Mouse (Mus musculus) embryonic fibroblast, embryonic 13.5 days (primary cell): Measurements from ENCODE around the gene Smim24. TPM values are rescaled to one million over a fixed set of nuclear protein-coding genes. Genes with fewer than 3 reads are reported as not detected.
A peak's percentile ranks its signal among the peaks of the same experiment; 100 is the strongest.

Source experiments
- H3K27ac ChIP-seq: 2 replicates; pipeline ENCODE4 v1.5.1; 2012; ENCODE audit warnings: low read length, control low read depth, inconsistent platforms; ENCODE audit not compliant: insufficient read depth
- H3K4me1 ChIP-seq: 2 replicates; pipeline ENCODE4 v1.6.1; 2011; ENCODE audit warnings: low read length; ENCODE audit not compliant: control insufficient read depth, insufficient read depth
- H3K4me3 ChIP-seq: 2 replicates; pipeline ENCODE4 v1.5.1; 2011; ENCODE audit warnings: mild to moderate bottlenecking, control low read depth, low read length; ENCODE audit not compliant: insufficient read depth
- CTCF ChIP-seq: IDR thresholded peaks from 2 replicates; pipeline ENCODE4 v1.5.1; 2011; ENCODE audit warnings: mild to moderate bottlenecking, control low read depth, low read length, moderate library complexity, borderline replicate concordance; ENCODE audit not compliant: insufficient read depth
- POLR2A ChIP-seq: IDR thresholded peaks from 2 replicates; pipeline ENCODE4 v1.6.1; 2011; ENCODE audit warnings: low read depth, mild to moderate bottlenecking, control low read depth, low read length, moderate library complexity
- polyA plus RNA-seq: library from polyadenylated mRNA; stranded (reverse); fragments of >200 nt; gene quantifications from 2 replicates; pipeline ENCODE4 v1.2.4, GENCODE M21; 2011; ENCODE audit warnings: low read depth; ENCODE audit not compliant: missing spikeins, insufficient read length

Gene Smim24
- polyA plus RNA-seq, 1 experiment: 0.58 TPM

- Histone ChIP-seq H3K27ac (peak overlapping the region; percentile 45), H3K4me1 (peaks cover 36% of the 10 kb centered on the region), H3K4me3 (no peak overlapping the region)
- TF ChIP-seq POLR2A (no peak), CTCF (no peak)
These were observed 13.9 kb downstream of the Smim24 start for GRCm38 (mm10) chr10:81406504-81407440.

- Histone ChIP-seq H3K27ac (peak overlapping the region; percentile 45), H3K4me3 (no peak overlapping the region), H3K4me1 (peaks cover 37% of the 10 kb centered on the region)
- TF ChIP-seq CTCF (no peak), POLR2A (no peak)
These were observed 14.9 kb downstream of the Smim24 start for GRCm38 (mm10) chr10:81407539-81408423.

GRCm38 (mm10) chr10:81408424-81408729 is 15.5 kb downstream of the Smim24 start:
- Histone ChIP-seq H3K27ac (no peak overlapping the region), H3K4me3 (no peak overlapping the region), H3K4me1 (peaks cover 37% of the 10 kb centered on the region)
- TF ChIP-seq CTCF (no peak), POLR2A (no peak)

- TF ChIP-seq CTCF (peak; percentile 91), POLR2A (no peak)
- Histone ChIP-seq H3K27ac (peak overlapping the region; percentile 22; the same call in 1 of the 2 replicates), H3K4me3 (no peak overlapping the region), H3K4me1 (peaks cover 37% of the 10 kb centered on the region)
These were observed 16.0 kb downstream of the Smim24 start for GRCm38 (mm10) chr10:81408871-81409291.

DNA sequence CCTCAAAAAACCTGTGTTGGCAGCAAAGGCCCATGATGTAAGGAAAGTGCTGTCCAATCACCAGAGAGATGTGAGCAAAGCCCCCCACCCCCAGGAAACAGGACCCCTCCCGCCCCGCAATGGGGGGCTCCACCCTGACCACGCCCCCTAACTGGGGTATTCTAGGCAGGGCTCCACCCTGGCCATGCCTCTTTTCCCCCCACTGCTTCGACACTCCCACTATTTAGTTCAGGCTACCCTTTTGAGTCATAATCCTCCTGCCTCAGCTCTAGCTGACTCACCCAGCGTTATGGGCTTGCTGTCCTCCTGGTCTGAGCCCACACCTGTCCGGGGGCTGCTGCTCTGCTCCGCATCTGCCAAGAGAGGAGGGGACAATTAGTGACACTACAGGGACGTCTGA is 16.5 kb downstream of the Smim24 start:
- Histone ChIP-seq H3K27ac (peak overlapping the region; percentile 22; the same call in 1 of the 2 replicates), H3K4me3 (no peak overlapping the region), H3K4me1 (peaks cover 40% of the 10 kb centered on the region)
- TF ChIP-seq POLR2A: no peak
- TF ChIP-seq CTCF: no peak

DNA sequence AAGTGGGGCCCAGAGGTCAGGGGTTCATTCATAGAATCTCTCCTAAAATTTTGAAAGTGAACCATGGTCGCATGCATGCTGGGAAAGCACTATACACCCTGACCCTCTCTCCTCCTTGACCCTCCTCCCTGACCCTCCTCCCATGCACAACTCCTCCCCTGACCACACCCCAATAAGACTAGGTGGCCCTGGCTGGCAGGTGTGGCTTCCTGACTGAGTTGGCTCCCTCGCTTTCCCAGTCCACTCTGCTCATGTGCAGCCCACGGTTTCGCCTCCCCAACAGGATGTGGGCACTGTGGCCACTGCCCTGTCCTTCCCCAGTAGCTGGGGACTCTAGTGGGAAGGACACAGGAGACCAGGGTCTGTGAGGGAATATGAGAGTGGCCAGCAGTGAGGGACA is 17.5 kb downstream of the Smim24 start:
- no peak for TF ChIP-seq POLR2A
- Histone ChIP-seq H3K4me1 (peaks cover 41% of the 10 kb centered on the region), H3K27ac (no peak overlapping the region), H3K4me3 (no peak overlapping the region)

DNA sequence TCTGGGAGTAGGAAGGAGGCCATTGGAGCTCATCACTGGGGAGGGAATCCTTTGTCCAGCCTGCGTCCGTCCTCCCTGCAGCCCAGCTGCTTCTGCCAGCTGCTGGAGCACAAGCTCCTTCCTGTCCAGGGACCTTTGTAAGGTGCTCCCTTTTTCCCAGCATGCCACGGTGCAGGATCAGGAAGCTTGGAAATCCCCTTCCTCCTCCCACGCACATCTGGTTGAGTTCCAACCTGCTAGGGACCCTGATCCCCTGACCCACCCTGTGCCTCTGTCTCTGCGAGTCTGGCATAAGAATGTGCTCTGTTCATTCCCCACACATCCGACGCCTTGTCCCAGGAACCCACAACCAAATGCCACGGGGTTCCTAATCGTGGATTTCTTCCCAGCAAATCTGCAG is 18.1 kb downstream of the Smim24 start:
- H3K4me1 ChIP-seq: peaks cover 41% of the 10 kb centered on the region
- H3K4me3 ChIP-seq: no peak overlapping the region
- H3K27ac ChIP-seq: 0 out of 2 replicates have a peak overlapping the region, but pooled peaks have one; percentile 45
- TF ChIP-seq POLR2A (no peak), CTCF (no peak)

- peaks cover 41% of the 10 kb centered on the region for H3K4me1 ChIP-seq
- peak overlapping the region; percentile 45 for H3K27ac ChIP-seq
- H3K4me3 ChIP-seq: no peak overlapping the region
- TF ChIP-seq POLR2A (no peak), CTCF (no peak)
These were observed 18.9 kb downstream of the Smim24 start for GRCm38 (mm10) chr10:81411471-81412400.
